Mouse (Mus musculus) 416B (cell line): ENCODE measurements at regions not wholly inside any gene's neighbourhood (a gene's known extent, or its start where the extent isn't known, plus 50 kb on each side); places are given as distances from the start of the nearest gene placed in this dataset.

ENCODE experiments used
- DNase-seq: peaks from one replicate; pipeline ENCODE4 v3.0.0; 2011; ENCODE audit warnings: low read depth

DNA sequence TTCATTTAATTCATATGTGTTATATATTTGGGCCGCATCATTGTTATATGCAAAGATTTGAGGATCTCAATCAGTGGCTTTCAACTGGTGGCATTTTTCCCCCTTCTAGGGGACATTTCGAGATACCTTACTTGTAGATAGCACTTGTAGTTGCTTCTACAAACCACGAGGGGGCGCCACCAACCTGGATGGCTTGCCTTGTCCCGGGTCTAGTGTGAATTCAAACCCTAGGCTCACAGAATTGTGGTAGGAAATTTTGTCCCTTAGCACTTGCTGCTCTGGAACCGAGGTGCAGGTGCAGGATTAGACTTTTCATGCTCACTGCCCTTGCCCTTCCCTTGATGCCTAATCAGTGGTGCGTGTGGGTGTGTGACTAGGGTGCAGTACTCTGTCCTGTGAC lies 252.2 kb downstream of the Uaca start:
- DNase-seq: peak; percentile 75

DNA sequence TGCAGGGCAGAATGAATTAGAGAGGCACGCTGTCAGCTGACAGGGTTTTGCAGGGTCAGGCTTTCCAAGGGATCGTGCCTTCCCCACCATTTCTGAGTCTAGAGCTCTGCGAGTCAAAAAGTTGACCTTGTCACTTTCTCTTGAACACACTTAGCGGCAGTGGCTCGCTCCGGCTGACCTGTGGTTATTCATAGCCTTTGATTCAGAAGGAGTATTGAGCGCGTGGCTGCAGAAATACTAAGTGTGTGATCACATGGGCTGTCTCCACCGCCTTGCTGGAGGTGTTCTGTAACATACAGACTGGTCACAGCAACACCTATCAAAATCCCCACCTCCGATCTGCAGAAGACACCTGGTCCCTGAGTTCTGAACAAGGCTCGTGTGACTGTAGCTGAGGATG lies 252.9 kb downstream of the Uaca start:
- DNase-seq: no peak

DNA sequence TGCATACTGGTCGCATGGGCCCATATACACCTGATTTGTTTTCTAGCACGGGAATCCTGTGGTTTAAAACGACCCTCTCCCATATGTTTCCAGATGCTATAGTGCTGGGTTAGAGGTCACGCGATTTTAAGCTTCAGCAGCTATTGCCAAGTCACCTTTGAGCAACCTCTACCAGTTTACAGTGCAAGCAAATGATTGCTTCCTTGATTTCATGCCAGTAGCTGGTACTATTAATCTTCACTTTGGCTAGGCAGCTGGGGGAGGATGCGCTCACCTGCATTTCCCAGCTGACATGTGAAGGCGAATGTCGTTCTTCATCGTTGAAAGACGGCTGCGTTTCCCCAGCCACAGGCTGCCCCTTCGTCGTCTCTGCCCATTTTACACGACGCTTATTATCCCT lies 254.2 kb downstream of the Uaca start:
- no peak for DNase-seq

DNA sequence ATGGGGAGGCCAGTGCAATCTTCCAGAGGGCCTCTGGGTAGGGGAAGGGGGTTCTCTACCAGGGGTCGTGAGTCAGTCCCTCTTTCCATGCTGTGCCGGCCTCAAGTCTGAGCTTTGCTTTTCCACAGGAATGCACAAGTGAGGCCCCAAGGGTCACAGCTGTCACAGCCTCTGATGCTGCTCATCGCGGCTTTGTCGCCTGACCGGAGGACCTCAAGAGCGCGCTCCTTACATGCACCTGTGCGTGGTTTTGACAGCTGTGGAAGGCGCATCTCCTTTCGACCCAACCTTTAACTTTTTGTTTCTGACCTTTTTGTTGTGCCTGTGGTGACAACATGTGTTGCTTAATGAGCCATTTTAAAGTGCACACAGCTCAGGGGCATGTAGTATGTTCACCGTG lies 258.3 kb downstream of the Uaca start:
- no peak for DNase-seq

DNA sequence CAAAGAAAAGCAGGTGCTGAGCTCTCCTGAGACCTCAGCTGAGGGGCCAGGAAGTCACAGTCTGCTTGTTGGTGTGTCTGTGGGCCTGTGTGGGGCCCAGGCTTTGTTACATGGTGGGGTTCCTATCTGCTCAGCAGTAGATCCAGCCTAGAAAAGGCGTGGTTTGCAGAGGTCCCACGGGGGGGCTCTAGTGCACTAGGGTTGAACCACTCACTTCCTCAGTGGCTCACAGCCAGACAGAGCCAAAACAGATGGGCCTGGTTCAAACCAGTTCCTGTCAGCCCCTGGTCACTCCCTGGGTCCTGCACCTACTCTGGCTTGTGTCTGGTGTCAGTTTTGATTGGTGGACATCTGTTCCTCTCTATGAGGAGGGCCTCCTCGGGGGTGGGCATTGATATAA lies 260.1 kb downstream of the Uaca start:
- DNase-seq: peak; percentile 93

DNA sequence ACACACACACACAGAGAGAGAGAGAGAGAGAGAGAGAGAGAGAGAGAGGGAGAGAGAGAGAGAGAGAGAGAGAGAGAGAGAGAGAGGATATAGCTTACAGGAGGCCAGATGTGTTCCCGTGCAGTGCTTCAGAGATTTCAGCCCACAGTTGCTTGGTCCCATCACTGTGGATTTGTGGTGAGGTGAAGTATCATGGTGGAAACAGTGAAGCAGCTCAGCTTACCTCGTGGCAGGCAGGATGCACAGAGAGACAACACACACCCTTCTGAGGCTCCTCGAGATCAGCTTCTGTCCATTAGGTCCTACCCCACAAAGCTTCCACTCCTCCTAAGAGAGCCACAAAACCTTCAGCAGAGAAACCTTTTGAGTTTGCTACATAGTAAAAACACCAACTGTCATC lies 261.1 kb downstream of the Uaca start:
- no peak for DNase-seq

DNA sequence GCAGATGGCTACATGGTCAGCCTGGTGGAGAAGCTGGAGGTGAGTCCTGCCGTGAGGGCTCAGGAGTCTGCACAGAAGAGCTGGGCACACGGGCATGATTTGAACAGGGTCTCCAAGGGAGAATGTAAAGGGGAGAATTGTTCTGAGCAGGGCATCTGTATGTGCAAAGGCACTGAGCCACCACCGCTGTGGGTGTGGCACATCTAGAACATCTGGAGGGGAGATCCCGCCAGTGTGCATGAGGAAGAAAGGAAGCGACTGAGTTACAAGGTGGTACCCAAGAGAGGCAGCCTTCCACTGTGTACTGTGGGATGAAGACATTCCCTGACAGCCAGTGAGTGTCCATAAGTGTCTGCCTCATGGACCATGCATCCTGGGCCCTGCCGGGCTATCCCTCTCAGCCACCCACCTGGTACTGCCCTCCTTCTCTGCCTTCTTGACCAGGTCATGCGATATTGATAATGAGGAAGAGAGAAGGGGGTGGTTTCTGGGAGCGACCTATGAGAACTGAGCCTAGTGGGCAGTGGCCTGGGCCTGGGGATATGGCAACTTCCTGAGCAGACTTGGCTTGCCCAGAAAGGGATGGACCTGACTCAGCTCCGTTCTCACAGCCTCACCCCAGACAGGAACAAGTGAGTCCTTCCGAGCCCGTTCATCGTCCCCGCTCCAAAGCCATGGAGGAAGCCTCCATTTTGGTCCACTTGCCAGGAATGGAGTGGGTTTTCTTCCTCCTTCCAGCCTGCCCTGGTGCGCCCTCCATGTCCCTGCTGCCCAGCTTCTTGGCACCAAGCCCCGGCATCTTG lies 261.8 kb downstream of the Uaca start:
- no peak for DNase-seq

DNA sequence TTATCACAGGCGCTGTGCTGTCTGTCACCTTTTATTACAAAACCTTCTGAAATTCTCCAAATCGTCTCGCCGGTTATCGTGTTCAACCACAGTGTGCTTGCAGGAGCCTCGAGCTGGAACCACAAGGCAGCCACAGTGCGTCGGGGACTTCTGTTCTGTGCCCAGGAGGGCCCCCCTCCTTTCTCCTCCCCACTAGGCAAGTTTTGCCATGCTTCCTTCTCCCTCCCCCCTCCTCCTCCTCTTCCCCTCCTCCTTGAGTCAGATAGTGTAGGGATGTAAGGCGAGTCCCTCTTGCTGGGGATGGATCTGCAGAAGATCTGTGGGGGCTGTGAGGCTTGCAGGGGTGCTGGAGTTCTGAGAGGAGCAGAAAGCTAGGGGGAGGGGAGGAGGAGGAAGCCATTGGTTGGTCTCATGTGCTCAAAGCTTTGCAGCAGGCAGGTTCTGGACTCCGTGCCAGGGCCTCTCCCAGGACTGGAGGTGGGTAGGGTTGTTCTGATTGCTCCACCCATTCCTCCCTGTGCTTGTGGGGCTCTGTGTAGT lies 262.5 kb downstream of the Uaca start:
- DNase-seq: peak; percentile 96

DNA sequence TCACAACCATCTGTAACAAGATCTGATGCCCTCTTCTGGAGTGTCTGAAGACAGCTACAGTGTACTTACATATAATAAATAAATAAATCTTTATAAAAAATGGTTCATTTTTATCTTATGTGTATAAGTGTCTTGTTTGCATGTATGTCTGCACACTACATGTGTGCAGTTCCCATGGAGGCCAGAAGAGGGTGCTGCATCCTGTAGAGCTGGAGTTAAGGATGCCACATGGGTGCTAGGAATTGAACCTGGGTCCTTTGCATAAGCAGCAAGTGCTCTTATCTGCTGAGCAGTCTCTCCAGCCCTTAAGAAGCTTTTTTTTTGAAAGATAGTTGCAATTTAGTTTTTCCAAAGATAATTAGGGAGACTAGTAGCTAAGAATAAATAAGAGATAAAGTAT lies 264.9 kb downstream of the Uaca start:
- DNase-seq: no peak

DNA sequence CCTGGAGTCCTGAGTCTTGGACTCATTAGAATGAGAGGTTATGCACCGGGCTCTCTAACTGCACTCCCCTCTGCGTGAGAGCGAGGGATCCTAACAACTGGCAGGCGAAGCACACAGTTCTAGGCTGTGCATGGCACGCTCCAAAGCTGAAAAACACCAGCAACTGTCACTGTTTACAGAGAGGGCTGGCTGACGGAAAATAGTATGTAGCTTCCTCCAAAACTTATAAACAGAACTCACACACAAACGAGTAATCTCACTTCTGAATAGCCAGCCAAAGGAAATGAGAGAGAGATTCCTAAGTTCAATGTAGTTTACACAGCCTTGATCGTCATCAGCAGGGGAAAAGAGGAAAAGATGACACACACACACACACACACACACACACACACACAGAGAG lies 266.6 kb downstream of the Uaca start:
- DNase-seq: peak; percentile 33

DNA sequence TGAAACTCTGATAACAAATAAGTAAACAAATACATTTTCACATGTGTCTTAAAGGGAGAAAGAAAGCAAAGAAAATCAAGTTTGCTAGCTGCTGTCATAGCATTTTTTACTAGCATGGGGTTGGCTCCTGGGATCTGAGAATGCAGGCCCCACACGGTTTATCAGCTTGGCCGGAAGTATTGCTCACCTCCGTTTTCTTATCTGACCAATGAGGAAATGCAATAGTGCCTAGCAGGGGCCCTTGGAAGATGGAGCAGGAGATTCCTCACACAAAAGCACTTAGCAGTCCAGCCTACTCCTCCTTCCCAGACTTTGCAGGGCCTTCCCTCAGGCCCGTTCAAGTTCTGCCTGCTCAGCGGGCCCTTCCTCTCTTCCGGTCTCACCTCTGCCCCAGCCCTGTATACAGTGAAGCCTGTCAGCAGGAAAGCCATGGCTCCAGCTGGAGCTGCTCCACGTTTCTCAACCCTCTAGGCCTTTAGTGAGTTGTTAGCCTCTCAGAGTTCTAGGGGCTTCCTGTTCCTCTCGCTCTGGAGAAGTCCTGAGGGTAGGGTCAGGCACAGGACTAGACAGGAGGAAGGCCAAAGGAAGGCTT lies 270.5 kb downstream of the Uaca start:
- DNase-seq: peak; percentile 91

DNA sequence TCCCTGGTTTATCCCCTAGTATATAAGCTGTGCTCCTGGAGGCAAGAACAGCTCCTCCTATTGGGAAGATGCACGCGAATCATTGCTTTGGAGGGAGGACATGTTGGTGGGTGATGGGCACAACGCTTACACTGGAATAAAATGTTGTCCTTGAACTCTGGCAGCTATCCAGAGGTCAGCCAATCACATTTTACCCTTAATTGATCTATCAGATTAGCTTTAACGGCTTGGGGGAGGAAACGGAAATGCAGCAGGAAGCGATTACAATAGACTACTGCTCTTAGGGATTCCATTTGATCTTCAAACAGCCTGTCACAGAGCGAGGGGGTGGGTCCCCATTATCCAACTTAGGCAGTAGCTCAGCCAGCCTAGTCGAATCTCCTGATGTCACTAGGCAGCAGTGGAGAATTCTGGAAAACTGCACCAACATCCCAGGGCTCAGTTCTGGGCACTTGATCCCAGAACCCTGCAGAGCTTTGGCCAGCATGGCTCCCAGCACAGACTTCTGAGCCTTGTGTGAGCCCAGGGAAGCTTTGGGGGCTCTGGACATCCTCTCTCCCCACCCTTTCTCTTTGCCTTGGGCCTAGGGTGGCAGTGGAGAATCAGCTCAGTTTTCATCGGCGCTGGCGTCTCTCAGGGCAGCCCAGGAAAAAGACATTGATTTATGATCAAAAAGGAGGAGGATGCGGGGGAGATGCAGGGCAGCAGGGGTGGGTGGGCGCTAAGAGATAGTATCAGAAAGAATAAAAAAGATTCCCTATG lies 275.4 kb downstream of the Uaca start:
- DNase-seq: peak; percentile 21

DNA sequence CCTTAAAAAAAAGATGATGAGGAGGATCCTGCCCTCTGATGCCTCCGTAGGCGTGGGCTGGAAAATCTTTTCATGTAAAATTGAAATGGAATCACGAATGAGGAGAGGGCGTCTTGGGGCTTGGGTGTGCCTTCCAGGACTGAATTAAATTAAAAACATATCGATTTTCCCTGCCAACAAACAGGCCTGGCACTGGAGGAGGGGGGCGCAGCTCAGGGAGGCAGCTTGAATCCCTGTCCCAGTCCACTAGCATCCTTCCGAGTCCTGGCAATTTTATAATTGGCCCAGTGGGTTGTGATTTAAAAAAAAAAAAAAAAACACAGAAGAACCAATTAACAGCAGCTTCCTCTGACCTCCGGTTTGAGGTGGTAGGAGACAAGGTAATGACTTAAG lies 276.0 kb downstream of the Uaca start:
- DNase-seq: no peak

DNA sequence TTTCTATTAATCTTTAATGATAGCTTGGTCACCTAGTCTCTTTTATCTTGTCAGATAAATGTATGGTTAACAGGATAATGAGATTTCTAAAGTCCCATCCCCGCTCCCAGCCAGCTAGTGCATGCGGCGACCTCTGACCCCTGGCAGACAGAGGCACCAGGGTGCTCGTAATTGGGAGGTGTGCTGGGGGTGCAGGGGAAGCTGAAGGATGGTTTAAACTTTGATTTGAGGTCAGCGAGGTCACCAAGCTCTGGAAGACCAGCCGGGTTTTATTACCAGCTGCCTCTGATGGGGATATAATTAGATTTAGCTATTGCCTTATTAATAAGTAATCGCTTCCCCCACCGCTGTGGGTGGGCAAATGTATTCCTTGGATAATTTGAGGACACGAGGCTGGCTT lies 276.5 kb downstream of the Uaca start:
- no peak for DNase-seq

DNA sequence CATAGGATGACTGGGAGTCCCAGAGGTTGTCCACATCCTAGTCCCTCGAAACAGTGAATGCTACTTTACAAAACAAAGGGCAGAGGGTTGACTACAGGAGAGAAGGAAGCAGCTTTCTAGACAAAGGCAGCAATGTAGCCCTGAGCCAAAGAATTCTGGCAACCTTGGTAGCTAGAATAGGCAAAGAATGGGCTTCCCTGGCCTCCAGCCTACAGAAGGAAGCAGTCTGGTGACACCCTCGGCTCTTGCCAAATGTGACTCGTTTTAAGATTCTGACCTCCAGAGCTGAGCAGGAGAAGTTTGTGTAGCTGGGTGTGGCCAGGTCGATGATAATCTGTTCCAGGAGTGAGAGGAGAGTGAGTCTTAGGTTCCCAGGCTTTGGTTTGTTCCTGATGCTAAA lies 279.1 kb downstream of the Uaca start:
- no peak for DNase-seq

DNA sequence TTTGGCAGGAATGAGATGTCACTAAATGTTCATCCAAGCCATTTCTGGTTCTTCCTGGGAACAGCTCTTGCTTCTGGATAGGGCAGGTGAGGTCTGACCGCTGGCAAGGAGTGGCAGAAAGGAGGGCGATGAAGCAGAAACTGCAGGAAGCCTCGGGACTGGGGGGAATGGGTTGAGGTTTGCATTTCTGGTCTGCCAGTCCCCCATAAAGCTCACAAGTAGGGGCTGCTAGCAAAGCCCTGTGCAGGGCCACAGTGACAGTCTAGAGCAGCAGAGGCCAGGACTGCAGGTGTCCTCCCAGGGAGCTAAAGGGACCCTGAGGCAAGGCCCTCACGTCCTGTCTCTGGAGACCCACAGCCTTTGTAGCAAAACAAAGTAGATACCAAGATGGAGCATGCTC lies 280.7 kb downstream of the Uaca start:
- no peak for DNase-seq

DNA sequence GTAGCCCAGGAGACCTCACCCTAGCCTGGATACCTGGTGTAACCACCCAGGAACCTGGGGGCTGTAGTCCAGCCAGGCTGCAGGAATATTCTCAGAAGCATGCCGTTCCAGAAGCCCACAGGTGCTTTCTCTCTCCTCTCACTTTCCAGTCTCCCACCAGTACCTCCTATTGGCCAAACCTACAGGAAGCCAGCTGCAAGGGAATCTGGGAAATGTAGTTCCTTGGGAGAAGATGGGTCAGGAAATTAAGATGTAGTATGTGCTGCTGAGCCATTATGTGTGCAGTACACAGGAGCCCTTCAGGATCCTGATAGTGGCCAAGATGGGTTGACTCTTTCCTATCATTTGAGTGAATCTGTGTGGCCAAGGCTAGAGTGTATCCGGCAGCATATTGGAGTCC lies 282.8 kb downstream of the Uaca start:
- DNase-seq: no peak

DNA sequence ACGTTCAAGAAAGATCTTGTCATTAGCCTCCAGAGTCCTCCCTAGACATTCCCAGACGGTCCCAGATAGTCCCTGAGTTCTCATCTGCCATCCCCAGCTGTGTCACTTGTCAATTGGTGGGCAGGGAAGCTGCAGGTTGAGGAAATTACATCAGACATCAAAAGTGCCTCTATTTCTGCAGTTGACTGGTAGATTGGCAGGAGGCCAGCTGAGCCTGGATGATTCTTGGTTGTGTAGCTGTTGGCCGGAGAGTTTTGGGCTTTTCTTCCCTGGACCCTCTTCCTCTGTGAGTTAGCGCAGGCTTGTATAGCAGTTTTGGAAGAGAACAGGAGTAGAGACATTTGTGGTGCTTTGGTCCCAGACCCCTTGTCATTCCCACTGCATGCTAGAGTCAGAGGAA lies 283.5 kb downstream of the Uaca start:
- DNase-seq: no peak

DNA sequence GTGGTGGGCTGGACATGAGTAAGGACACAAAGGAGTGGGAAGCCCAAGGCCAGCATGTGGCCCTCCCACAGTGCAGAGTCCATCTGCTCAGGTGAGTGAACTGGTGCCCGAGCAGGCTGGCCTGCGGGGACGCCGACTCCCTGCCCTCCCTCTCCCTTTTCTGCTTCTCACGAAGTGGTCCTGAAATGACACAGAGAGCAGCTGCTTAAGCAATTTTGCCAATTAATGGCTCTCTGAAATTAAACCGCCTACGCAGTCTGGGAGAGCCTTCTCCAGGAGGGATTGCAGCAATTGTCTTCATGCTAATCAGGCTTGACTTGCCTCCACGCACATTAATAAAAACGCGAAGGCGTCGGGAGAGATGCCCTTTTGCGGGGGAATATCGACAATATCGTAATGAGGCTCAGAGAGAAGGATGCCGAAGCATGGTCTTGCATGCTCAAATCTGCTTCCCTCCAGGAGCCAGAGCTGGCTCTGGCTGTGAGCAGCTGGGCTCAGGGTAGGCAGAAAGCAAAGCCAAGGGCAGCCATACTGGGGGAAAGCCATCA lies 287.2 kb downstream of the Uaca start:
- no peak for DNase-seq

DNA sequence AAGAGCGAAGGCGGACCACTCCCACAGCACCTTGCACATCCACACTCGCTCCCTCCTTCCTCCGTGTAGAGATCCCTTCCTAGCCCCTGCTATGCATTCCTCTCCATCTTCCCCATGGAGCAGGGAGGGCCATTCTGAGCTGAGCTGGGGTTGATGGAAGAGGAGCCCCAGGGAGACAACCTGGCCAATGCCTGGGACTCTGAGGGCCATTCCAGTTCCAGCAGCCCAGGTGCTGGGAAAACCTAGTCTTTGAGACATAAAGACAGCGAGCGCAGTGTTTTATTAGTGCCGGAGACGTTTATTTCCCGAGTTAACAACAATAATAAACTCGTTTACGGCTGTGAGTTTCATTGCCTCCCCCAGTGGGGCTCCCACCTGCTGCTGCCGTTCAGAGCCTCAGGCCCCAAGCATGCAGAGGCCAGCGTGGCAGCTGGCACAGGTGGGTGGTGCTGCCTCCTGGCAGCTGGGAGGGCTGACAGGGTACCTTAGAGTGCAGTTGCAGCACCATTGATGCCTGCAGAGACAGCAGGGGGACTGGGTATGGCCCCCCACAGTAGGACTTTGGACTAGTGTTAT lies 287.4 kb upstream of the Tle3 start:
- DNase-seq: no peak

DNA sequence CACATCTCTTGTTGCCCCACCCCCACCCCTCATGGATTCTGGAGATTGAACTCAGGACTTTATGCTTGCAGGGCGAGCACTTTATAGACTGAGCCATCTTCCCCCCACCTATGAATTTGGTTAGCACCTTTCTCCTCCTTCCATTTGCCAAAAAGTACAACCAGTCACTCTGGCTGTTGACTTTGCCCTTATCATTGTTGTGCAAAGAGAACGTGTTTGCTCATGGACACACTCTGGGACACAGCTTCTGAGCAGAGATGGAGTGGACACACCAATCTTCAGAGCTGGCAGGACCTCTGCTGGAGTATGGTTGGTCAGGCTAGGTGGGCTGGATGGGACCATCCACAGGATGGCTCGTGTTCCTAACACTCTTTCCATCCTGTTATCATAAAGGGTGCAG lies 285.1 kb upstream of the Tle3 start:
- no peak for DNase-seq

DNA sequence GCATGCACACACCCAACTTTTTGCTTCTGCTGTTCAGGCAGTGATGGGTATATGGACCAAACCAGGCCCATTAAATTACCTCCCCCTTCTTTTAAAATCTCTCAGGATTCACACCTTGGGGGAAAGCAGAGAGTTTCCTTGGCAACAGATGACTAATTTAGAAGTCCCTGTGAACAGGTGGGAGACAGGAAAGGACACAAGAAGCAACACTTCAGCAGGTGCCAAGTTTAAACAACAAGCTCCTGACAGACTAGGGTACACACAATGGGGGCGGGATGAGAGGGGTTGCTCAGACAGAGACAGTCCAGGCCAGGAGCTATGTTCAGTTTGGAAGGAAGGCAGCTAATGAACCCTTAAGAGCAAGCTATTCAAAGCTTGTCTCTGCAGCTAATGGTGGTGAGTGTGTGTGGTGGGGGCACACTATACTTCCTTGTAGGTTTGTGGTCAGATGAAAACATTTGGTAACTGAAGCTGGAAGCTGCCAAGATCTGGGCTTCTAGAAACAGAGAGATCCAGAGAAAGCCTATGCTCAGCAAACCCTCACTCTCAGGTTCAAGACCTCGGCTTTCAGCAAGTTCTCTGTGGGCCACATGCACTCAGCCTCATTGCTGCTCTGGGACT lies 283.0 kb upstream of the Tle3 start:
- DNase-seq: peak; percentile 32
